Mouse (Mus musculus) erythroblast, embryonic 14.5 days (primary cell): Measurements from ENCODE around the gene Gm8165. TPM values are rescaled to one million over a fixed set of nuclear protein-coding genes. Genes with fewer than 3 reads are reported as not detected.
"Not testable (repeated sequence)": the region's sequence is repeated elsewhere in the genome, so short reads cannot be mapped to it uniquely, and the experiment has no call there.

Source experiments
- H3K27me3 ChIP-seq: 2 replicates; pipeline ENCODE4 v1.6.1; 2012; ENCODE audit warnings: inconsistent platforms; ENCODE audit not compliant: control insufficient read depth
- H3K36me3 ChIP-seq: 2 replicates; pipeline ENCODE4 v1.6.1; 2012; ENCODE audit warnings: mild to moderate bottlenecking, inconsistent platforms; ENCODE audit not compliant: control insufficient read depth
- H3K4me1 ChIP-seq: 2 replicates; pipeline ENCODE4 v1.6.1; 2012; ENCODE audit warnings: inconsistent platforms; ENCODE audit not compliant: control insufficient read depth
- H3K4me3 ChIP-seq: replicated peaks from 2 replicates; pipeline ENCODE3; 2012; ENCODE audit warnings: moderate library complexity, mild to moderate bottlenecking, inconsistent platforms
- H3K9me3 ChIP-seq: 2 replicates; pipeline ENCODE4 v1.6.1; 2012; ENCODE audit warnings: low read length, inconsistent platforms, mixed read lengths; ENCODE audit not compliant: control insufficient read depth
- polyA plus RNA-seq: library from polyadenylated mRNA; stranded (reverse); fragments of >175 nt; gene quantifications from 2 replicates; pipeline ENCODE4 v1.2.3, GENCODE M21; 2012

Gene Gm8165
- polyA plus RNA-seq = not detected in 2 replicates

DNA sequence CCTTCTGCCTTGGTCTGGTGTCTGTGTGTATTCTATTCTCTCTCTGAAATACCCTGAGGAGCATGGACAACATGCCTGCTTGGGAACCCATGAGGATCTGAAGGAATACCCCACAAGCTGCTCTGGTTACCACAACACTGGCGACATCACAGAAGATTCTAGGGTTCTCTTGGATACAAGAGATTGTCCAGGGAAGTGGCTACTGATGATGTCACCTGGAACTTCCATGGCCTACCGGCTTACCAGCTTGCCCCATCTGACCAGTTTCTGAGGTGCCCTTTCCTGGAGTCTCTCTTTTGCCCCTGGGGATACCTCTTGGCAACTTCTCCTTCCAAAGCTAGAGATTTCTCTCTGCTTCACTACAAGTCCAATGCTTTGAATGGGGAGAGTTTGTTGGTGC is at the start of gene Gm8165:
Gene Gm8165, minus strand, starts transcription at position 101 of the 400 bp plus-strand sequence.
- H3K36me3 ChIP-seq, H3K9me3 ChIP-seq, H3K27me3 ChIP-seq, H3K4me1 ChIP-seq, H3K4me3 ChIP-seq: not testable (repeated sequence)

DNA sequence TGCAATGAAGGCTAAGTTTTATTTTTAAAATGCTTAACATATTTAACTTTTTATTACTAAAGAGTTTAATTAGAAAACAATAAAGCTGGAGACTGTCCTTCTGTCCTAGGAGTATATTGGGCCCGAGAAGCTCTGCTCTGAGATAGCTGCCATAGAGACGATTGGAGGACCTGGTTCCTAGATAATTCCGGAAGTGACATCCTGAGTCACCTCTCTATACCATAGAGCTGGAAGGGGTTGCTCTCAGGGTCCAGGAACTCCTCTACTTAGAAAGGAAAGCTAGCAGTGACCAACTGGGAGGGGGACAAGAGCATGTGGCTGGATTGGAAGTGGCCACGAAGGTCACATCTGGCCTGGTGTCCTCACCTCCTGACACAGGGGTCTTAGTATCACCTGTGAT is 20.6 kb upstream of the Gm8165 start, which contains the start of gene Gm7324:
Gene Gm7324, plus strand, starts transcription at position 208 of the 400 bp plus-strand sequence.
- H3K36me3 ChIP-seq, H3K4me1 ChIP-seq, H3K27me3 ChIP-seq, H3K9me3 ChIP-seq, H3K4me3 ChIP-seq: not testable (repeated sequence)

Other genes with a start within 250 kb of the Gm8165 start
- gene Gm5799, start 133.6 kb downstream of the Gm8165 start, polyA plus RNA-seq = not detected in 2 replicates
- not detected in 2 replicates for gene Gm17654, start 98.1 kb downstream of the Gm8165 start, polyA plus RNA-seq
- gene Gm10375, start 69.2 kb downstream of the Gm8165 start, polyA plus RNA-seq = not detected in 2 replicates
- not detected in 2 replicates for gene Gm7324, start 20.6 kb upstream of the Gm8165 start, polyA plus RNA-seq
- gene Gm16506, start 50.3 kb upstream of the Gm8165 start, polyA plus RNA-seq = not detected in 2 replicates
- gene Gm6526, start 70.7 kb upstream of the Gm8165 start, polyA plus RNA-seq = not detected in 2 replicates
- not detected in 2 replicates for gene Gm8180, start 107.5 kb upstream of the Gm8165 start, polyA plus RNA-seq
- not detected in 2 replicates for gene Ear1, start 198.3 kb upstream of the Gm8165 start, polyA plus RNA-seq
- not detected in 2 replicates for gene Ear10, start 246.4 kb upstream of the Gm8165 start, polyA plus RNA-seq
- not detected in 2 replicates for gene Gm8113, start 248.2 kb upstream of the Gm8165 start, polyA plus RNA-seq